Mouse (Mus musculus): ENCODE results near the gene Rassf7. TPM values are rescaled to one million over a fixed set of nuclear protein-coding genes. Genes with fewer than 3 reads are reported as not detected.

The Rassf7 gene
- polyA plus RNA-seq, 1 experiment from 2014 or later: 35.4 TPM

DNA sequence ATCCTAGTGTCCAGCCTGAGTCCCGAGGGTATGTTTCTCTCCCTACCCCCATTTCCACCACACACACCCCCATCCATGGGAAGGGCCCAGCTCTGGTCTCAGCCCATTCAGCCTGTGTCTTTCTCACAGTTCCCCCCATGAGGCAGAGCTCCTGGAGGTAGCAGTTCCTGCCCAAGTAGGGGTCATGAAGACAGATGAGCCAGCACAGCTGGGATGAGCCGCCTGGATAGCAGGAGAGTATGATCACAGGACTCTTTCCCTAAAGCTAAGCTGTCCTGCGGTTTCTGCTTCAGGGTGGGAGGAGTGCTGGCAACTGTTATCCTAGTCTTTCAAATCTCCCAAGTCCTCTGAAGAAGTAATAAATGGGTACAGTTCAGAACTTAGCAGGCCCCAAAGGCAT is 2.5 kb downstream of the Rassf7 start:
- Histone ChIP-seq H3K36me3 (replicated peaks) (peaks cover 25% of the 10 kb centered on the region), H3K4me2 (no peak overlapping the region), H3K27me3 (no peaks in the 10 kb centered on the region), H3K27ac (no peak overlapping the region), H3K4me3 (replicated peaks) (no peak overlapping the region), H3K9me3 (no peaks in the 10 kb centered on the region), H3K4me1 (peaks cover 50% of the 10 kb centered on the region), H3K9ac (no peak overlapping the region; the same call in 1 of the 2 replicates)
- 86% methylated on average over 3 of the region's 3 CpGs for WGBS
- ATAC-seq (ENCODE audit: low FRiP score): no peak

DNA sequence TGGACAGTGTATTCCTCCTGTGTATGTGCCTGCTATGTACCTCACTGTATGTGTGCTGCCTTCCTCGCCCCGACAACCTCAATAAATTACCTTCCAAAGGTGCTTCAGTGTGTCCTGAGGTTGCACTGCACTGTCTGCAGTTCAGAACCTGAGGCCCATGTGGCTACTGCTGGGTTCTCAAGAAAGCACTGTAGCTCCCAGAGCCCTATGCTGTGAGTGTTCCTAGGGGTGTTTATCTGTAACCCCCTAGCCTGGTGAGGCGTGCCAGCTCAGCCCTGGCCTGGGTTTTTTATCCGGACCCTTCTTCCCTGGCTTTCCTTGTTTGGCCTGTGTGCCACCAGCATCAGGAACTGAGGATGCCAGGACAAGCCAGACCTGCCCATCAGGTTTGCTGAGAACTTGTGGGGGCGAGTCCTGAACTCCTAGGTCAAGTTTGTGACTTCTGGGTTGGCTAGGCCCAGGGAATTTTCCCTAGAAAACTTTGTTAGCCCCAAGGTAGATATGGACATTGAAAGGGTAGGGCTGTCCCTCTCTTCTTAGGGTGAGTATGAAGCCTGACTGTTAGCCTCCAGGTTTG is 3.0 kb downstream of the Rassf7 start:
- no peak overlapping the region for H3K9ac ChIP-seq
- peaks cover 50% of the 10 kb centered on the region for H3K4me1 ChIP-seq
- 91% methylated on average over 5 of the region's 5 CpGs for WGBS
- H3K4me2 ChIP-seq: no peak overlapping the region
- no peak for ATAC-seq (ENCODE audit: low FRiP score)
- no peaks in the 10 kb centered on the region for H3K9me3 ChIP-seq
- H3K36me3 ChIP-seq (replicated peaks): peaks cover 25% of the 10 kb centered on the region
- no peak overlapping the region for H3K27ac ChIP-seq
- H3K27me3 ChIP-seq: no peaks in the 10 kb centered on the region
- no peak overlapping the region for H3K4me3 ChIP-seq (replicated peaks)

DNA sequence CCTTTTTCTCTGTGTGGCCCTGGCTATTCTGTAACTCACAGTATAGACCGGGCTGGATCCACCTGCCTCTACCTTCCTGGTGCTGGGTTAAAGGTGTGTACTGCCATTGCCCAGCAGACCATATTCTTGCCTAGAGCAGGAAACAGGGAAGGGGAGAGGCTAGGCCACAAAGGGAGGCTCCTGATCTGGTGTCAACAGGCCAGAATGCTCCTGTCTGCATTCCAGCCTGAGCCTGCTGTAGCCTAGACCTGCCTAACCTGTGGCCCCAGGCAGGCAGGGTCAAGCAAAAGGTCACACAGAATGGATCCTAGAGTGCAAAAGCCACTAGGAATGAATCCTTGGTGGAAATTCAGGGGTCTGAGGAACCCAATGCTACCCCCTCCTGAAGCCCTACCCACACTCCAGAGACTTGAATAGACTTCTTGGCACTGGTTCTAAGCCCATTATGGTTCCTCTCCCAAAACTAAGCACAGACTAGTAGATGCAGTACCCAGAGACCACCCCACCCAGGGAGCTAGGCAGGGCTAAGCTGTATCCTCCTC is 4.0 kb downstream of the Rassf7 start:
- Histone ChIP-seq H3K4me3 (replicated peaks) (no peak overlapping the region), H3K27me3 (no peaks in the 10 kb centered on the region), H3K9ac (no peak overlapping the region), H3K36me3 (replicated peaks) (peaks cover 25% of the 10 kb centered on the region), H3K9me3 (no peaks in the 10 kb centered on the region), H3K4me2 (no peak overlapping the region), H3K27ac (peak overlapping the region; percentile 31; the same call in 1 of the 2 replicates), H3K4me1 (peaks cover 45% of the 10 kb centered on the region)
- no peak for ATAC-seq (ENCODE audit: low FRiP score)
- WGBS: 93% methylated on average over 1 of the region's 1 CpGs

DNA sequence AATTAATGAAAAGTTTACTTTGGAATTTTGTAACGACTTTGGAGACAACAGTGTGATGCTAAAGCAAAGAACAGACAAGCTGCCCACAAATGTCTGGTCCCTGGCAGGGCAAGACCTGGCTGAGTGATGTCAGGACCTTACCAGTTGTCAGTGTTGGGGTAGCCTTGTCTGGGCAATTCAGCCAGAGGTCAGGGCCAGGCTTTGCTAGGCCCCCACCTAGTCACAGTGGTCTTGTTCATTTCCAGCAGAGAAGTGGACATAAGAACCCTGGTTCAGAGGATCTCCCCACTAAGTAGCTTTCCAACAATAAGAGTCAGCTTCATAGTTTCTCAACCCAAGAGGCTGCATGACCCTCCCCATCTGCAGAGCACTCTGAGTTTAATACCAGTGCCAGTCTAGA is 4.7 kb downstream of the Rassf7 start:
- no peaks in the 10 kb centered on the region for H3K27me3 ChIP-seq
- H3K4me2 ChIP-seq: peak overlapping the region; percentile 85
- WGBS: 80% methylated on average over 1 of the region's 1 CpGs
- H3K4me3 ChIP-seq (replicated peaks): no peak overlapping the region
- H3K4me1 ChIP-seq: peaks cover 39% of the 10 kb centered on the region
- no peaks in the 10 kb centered on the region for H3K9me3 ChIP-seq
- ATAC-seq (ENCODE audit: low FRiP score): no peak
- no peak overlapping the region for H3K27ac ChIP-seq
- peaks cover 25% of the 10 kb centered on the region for H3K36me3 ChIP-seq (replicated peaks)
- 0 out of 2 replicates have a peak overlapping the region, but pooled peaks have one; percentile 67 for H3K9ac ChIP-seq

DNA sequence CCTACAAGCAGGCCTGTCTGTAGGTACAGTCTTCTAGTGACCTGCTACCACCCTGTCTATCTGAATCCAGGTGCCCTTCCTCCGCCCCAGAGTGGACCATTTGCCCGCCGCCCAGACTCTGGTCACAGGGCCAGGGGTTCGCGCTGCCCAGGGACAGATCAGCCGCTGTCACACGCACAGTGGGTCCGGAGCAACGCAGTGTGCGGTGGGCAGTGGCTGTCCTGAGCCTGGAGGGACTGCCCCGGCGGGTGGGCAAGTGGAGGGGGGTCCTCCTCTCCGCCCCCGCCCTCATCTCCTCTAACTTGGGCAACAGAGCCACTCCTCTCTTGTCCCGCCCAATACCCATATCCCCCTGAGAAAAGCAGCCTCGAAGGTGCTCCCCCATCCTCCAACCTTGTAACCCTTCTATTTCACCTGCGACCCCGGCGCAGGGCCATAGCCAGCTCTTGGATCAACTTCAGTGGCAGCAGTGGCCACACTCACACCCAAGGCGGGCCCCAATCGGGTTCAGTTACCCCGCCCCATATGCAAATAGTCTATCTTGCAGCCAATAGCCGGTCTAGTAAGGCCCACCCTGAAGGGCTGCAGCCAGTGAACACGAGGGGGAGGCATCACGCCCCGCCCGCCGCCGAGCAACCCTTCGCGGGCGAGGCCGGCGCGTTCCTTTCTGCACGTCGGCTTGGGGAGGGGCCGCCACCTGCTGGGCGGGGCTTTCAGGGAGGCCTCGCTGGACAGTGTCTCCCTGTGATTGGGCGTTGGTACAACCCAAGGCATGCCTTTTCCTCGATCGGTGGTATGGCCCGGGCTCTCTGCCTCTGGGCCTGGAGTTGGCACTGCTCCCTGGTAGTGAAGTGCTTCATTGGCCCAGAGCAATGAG is 5.8 kb downstream of the Rassf7 start:
- H3K27ac ChIP-seq: peak overlapping the region; percentile 86
- peak overlapping the region; percentile 46 for H3K4me3 ChIP-seq (replicated peaks)
- H3K36me3 ChIP-seq (replicated peaks): peaks cover 25% of the 10 kb centered on the region
- H3K27me3 ChIP-seq: no peaks in the 10 kb centered on the region
- peak overlapping the region; percentile 67 for H3K9ac ChIP-seq
- peaks cover 33% of the 10 kb centered on the region for H3K4me1 ChIP-seq
- H3K4me2 ChIP-seq: peak overlapping the region; percentile 85
- no peaks in the 10 kb centered on the region for H3K9me3 ChIP-seq
- peak; percentile 97 for ATAC-seq (ENCODE audit: low FRiP score)
- WGBS: 1% methylated on average over 44 of the region's 44 CpGs

DNA sequence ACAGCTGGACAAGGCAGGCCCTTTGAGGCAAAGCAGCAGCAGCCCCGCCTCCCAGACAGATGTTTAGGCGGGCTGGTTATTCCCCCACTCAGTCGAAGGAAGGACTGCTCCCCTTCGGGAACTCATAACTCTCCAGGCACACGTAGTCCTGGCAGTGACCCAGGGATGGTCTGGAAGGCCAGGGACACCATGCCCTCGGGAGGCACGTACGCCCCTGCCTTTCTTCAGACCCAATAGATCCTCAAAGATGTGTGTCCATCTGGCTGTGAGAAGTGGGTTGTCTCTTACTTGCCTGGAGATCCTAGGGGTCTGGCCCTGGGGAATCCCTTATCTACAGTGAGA is 6.4 kb downstream of the Rassf7 start:
- Histone ChIP-seq H3K27me3 (no peaks in the 10 kb centered on the region), H3K9ac (peak overlapping the region; percentile 34; the same call in 1 of the 2 replicates), H3K9me3 (no peaks in the 10 kb centered on the region), H3K4me3 (replicated peaks) (peak overlapping the region; percentile 46), H3K36me3 (replicated peaks) (peaks cover 25% of the 10 kb centered on the region), H3K4me1 (peaks cover 27% of the 10 kb centered on the region), H3K27ac (peak overlapping the region; percentile 86), H3K4me2 (peak overlapping the region; percentile 85)
- ATAC-seq (ENCODE audit: low FRiP score): no peak
- WGBS: 11% methylated on average over 8 of the region's 8 CpGs

DNA sequence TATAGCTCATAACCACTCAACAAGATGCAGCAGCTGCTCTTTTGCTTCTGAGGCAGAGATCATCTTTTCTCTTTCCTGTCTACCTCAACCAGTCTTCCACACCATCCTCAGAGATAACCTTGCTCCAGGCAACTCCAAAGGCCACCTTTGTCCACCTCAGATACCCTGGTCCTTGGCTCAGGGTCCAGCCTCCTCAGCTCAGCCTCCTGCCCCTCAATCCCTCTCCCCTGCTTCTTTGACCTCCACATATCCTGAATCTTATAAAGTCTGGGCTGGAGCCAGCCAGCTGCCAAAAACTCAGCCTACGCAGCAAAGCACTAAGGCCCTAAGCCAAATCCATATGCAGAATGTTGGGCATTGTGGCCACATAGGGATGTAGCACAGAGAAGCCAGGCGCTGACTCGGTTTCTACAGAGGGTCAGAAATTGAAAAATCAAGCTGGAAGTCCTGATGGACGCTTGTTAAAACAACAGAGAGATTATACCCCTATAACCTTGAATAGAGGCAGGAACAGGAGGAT is 7.1 kb downstream of the Rassf7 start:
- Histone ChIP-seq H3K4me1 (peaks cover 23% of the 10 kb centered on the region), H3K9me3 (no peaks in the 10 kb centered on the region), H3K27ac (peak overlapping the region; percentile 86), H3K27me3 (no peaks in the 10 kb centered on the region), H3K4me3 (replicated peaks) (no peak overlapping the region), H3K36me3 (replicated peaks) (peaks cover 18% of the 10 kb centered on the region), H3K9ac (no peak overlapping the region), H3K4me2 (peak overlapping the region; percentile 85; the same call in 1 of the 2 replicates)
- WGBS: 95% methylated on average over 4 of the region's 4 CpGs
- ATAC-seq (ENCODE audit: low FRiP score): no peak

DNA sequence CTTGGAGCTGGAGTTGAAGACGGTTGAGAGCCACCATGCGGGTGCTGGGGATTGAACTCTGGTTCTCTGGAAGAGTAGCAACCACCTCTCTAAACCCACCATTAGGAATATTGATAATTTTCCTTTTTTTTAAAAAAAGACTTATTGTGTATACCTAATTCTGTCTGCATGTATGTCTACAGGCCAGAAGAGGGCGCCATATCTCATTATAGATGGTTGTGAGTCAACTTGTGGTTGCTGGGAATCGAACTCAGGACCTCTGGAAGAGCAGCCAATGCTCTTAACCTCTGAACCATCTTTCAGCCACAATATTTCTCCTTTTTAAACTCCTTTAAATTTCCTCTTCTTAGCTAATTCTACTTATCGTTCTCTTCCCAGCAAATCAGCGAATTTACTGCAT is 10.9 kb downstream of the Rassf7 start:
- no peak for ATAC-seq (ENCODE audit: low FRiP score)
- Histone ChIP-seq H3K4me1 (peaks cover 35% of the 10 kb centered on the region), H3K27ac (no peak overlapping the region), H3K36me3 (replicated peaks) (peaks cover 11% of the 10 kb centered on the region), H3K27me3 (no peaks in the 10 kb centered on the region), H3K9me3 (no peaks in the 10 kb centered on the region), H3K4me3 (replicated peaks) (no peak overlapping the region), H3K9ac (no peak overlapping the region), H3K4me2 (no peak overlapping the region)
- WGBS: 83% methylated on average over 6 of the region's 6 CpGs

DNA sequence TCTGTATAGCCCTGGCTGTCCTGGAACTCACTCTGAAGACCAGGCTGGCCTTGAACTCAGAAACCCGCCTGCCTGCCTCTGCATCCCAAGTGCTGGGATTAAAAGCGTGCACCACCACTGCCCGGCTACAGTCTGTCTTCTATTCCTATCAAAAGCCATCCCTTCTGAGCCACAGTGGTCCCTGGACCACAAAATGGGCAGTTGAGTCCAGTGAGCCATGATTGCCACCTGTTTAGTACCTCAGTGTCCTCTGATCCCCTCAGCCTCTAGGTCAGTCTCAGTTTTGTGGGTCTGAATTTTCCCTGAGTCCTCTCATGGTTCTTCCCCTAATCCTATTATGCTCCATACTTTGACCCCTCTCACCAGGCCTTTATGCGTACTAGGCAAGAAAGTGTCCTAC is 12.1 kb downstream of the Rassf7 start:
- peaks cover 24% of the 10 kb centered on the region for H3K36me3 ChIP-seq (replicated peaks)
- no peaks in the 10 kb centered on the region for H3K9me3 ChIP-seq
- H3K4me2 ChIP-seq: peak overlapping the region; percentile 95
- H3K27ac ChIP-seq: peak overlapping the region; percentile 92
- H3K4me3 ChIP-seq (replicated peaks): no peak overlapping the region
- no peak for ATAC-seq (ENCODE audit: low FRiP score)
- 0 out of 2 replicates have a peak overlapping the region, but pooled peaks have one; percentile 96 for H3K9ac ChIP-seq
- peaks cover 25% of the 10 kb centered on the region for H3K4me1 ChIP-seq
- WGBS: 75% methylated on average over 4 of the region's 4 CpGs
- no peaks in the 10 kb centered on the region for H3K27me3 ChIP-seq

DNA sequence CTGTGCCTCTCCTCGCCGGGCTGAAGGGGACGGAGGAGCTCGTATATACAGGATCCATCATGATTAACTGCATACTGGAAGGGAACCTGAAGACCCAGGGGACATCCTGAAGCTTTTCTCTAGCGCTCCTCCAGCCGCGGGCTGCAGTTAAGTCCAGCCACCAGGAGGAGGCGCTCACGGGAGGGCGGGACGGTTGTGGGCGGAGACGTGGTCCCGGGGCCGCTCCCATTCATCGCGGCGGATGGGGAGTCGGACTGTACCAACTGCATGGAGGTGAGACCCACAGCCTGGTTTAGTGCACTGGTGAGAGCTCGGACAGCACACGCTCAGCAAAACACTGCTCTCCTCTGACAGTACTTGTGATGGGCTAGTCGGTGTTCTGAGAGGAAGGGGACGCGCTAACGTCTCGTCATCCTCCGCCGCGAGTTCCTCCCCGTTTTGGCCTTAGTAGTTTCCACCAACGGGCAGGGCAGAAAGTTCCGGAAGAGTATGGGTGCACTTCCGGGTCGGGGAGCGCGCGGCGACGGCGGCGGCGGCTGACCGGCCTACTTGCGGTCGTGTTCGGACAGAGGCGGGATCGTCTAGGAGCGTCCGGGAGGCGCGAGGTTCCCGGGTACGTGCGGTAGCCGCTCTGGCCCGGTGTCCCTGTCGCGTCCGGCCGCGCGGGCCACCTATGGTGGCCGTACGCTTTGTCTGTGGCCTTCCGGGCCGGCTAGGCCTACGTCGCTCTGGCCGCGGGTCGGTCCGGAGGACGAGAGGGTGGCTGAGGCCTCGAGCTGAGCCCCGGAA is 12.8 kb downstream of the Rassf7 start, which contains the start of gene Phrf1:
TSS of gene Phrf1 (plus strand) at position 506 of the 789 bp plus-strand sequence.
- Histone ChIP-seq H3K9ac (peak within 1 kb of the TSS; percentile 96), H3K27me3 (no peaks in the 10 kb centered on the region), H3K4me3 (replicated peaks) (peak within 1 kb of the TSS; percentile 99), H3K36me3 (replicated peaks) (peaks cover 31% of the 10 kb centered on the region), H3K4me1 (peaks cover 24% of the 10 kb centered on the region), H3K9me3 (no peaks in the 10 kb centered on the region), H3K4me2 (peak within 1 kb of the TSS; percentile 95), H3K27ac (peak within 1 kb of the TSS; percentile 92)
- peak; percentile 93 for ATAC-seq (ENCODE audit: low FRiP score)
- WGBS: under 1% methylated on average over 76 of the region's 76 CpGs

DNA sequence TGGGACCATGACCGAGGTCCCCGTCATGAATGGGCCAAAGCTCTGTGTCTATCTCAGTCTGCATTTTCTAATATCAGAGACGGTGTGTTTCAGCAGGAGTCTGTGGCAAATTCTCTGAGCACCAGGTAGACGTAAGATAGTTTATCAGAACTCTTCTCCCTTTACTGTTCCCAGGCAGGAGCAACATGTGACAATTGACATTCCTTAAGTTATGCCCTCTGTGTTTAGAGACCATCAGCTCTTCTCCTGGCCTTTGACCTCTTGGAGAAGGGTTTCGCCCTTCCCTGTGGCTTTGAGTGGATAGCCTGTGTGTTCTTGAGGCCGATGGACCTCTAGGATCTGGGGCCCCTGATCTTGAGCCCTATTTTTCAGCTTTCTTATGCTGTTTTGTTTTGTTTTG is 14.0 kb downstream of the Rassf7 start:
- ATAC-seq (ENCODE audit: low FRiP score): no peak
- peak overlapping the region; percentile 96 for H3K9ac ChIP-seq
- H3K9me3 ChIP-seq: no peaks in the 10 kb centered on the region
- peak overlapping the region; percentile 99 for H3K4me3 ChIP-seq (replicated peaks)
- H3K4me1 ChIP-seq: peaks cover 24% of the 10 kb centered on the region
- H3K4me2 ChIP-seq: peak overlapping the region; percentile 95
- H3K36me3 ChIP-seq (replicated peaks): peaks cover 43% of the 10 kb centered on the region
- H3K27ac ChIP-seq: no peak overlapping the region
- no peaks in the 10 kb centered on the region for H3K27me3 ChIP-seq
- WGBS: 72% methylated on average over 6 of the region's 6 CpGs
